11 mouse cellular contexts compared by ENCODE assay signal in genomic region chr6:51743105-51743660, GRCm38 (mm10).
DNase-seq lines count a peak whose midpoint lies in the region; ATAC-seq lines count a peak whose summit lies in the region.
"Had no signal": no experiment of that assay in that cellular context is flagged by ENCODE, and none has a peak within 500 bp of the region (broad histone marks: within the 10 kb centered on the region; RNA-seq: fewer than 3 reads in every experiment).

No protein-coding gene starts in this region.

- H3K9me3 ChIP-seq in heart, embryonic 15.5 days (replicated peaks), result no peaks in the 10 kb centered on the region
- H3K9me3 ChIP-seq in lung, embryonic 16.5 days (ENCODE audit: control insufficient read depth, low read length), result no peaks in the 10 kb centered on the region
- H3K9me3 ChIP-seq in hindbrain, embryonic 15.5 days, result no peaks in the 10 kb centered on the region
- no peaks in the 10 kb centered on the region for H3K9me3 ChIP-seq in stomach, embryonic 14.5 days (ENCODE audit: control insufficient read depth, low read depth, low read length)
- H3K9me3 ChIP-seq: liver, embryonic 13.5 days had no signal

- DNase-seq in heart, postnatal 4 days, result no peak
- DNase-seq in lung, adult 18-20 months, result no peak
- no peak for DNase-seq in left cerebral cortex, adult 9 months (ENCODE audit: low spot score in 2 of 2)
- DNase-seq: gastrocnemius, postnatal 14 days; kidney, postnatal 36 days; liver, embryonic 13.5 days; thymus, postnatal 36 days had no signal

- H3K4me1 ChIP-seq in heart, embryonic 15.5 days (replicated peaks), result 0 out of 2 replicates have a peak, but pooled peaks cover 3% of the 10 kb centered on the region
- no peaks in the 10 kb centered on the region for H3K4me1 ChIP-seq in lung, embryonic 16.5 days (replicated peaks; ENCODE audit: control insufficient read depth, insufficient read depth, low read length)
- peaks cover 32% of the 10 kb centered on the region for H3K4me1 ChIP-seq in hindbrain, embryonic 15.5 days (replicated peaks)
- no peaks in the 10 kb centered on the region; the same call in 1 of the 2 replicates for H3K4me1 ChIP-seq in stomach, embryonic 14.5 days (ENCODE audit: control insufficient read depth, insufficient read depth, low read length)
- H3K4me1 ChIP-seq: liver, embryonic 13.5 days had no signal

- no peak overlapping the region for H3K9ac ChIP-seq in heart, embryonic 15.5 days
- 0 out of 2 replicates have a peak overlapping the region, but pooled peaks have one; percentile 26 for H3K9ac ChIP-seq in lung, embryonic 16.5 days (ENCODE audit: low read length)
- no peak overlapping the region for H3K9ac ChIP-seq in hindbrain, embryonic 15.5 days
- H3K9ac ChIP-seq in stomach, embryonic 14.5 days (replicated peaks; ENCODE audit: low read depth, low read length), result no peak overlapping the region
- H3K9ac ChIP-seq: liver, embryonic 13.5 days had no signal

- 52% methylated on average over 15 of the region's 15 CpGs for WGBS in heart, embryonic 15.5 days
- 31% methylated on average over 15 of the region's 15 CpGs for WGBS in lung, embryonic 16.5 days
- WGBS in hindbrain, embryonic 15.5 days, result 40% methylated on average over 15 of the region's 15 CpGs
- WGBS in stomach, embryonic 14.5 days, result 40% methylated on average over 15 of the region's 15 CpGs

- peak overlapping the region; percentile 43 for H3K4me2 ChIP-seq in heart, embryonic 15.5 days
- peak overlapping the region; percentile 43 for H3K4me2 ChIP-seq in lung, embryonic 16.5 days (ENCODE audit: low read depth, low read length)
- peak overlapping the region; percentile 21; the same call in 1 of the 2 replicates for H3K4me2 ChIP-seq in hindbrain, embryonic 15.5 days
- H3K4me2 ChIP-seq in stomach, embryonic 14.5 days (replicated peaks; ENCODE audit: low read depth, low read length), result peak overlapping the region; percentile 21; the same call in 1 of the 2 replicates
- H3K4me2 ChIP-seq: liver, embryonic 13.5 days had no signal

- no peaks in the 10 kb centered on the region for H3K36me3 ChIP-seq in heart, embryonic 15.5 days
- no peaks in the 10 kb centered on the region for H3K36me3 ChIP-seq in lung, embryonic 16.5 days (ENCODE audit: control insufficient read depth, insufficient read depth, low read length)
- no peaks in the 10 kb centered on the region for H3K36me3 ChIP-seq in hindbrain, embryonic 15.5 days
- no peaks in the 10 kb centered on the region for H3K36me3 ChIP-seq in stomach, embryonic 14.5 days (ENCODE audit: control insufficient read depth, insufficient read depth, low read length)
- H3K36me3 ChIP-seq: liver, embryonic 13.5 days had no signal

- no peak for ATAC-seq in heart, embryonic 15.5 days (replicated peaks; ENCODE audit: insufficient number of reproducible peaks, insufficient read depth, low FRiP score, low read depth)
- ATAC-seq in lung, embryonic 16.5 days (ENCODE audit: low read depth), result no peak
- ATAC-seq in hindbrain, embryonic 15.5 days (ENCODE audit: low FRiP score, low read depth), result no peak
- ATAC-seq in stomach, embryonic 14.5 days (ENCODE audit: insufficient number of reproducible peaks, insufficient read depth, low FRiP score, low read depth), result no peak

- H3K4me3 ChIP-seq in heart, embryonic 15.5 days, result peak overlapping the region; percentile 11; the same call in 1 of the 2 replicates
- H3K4me3 ChIP-seq in lung, embryonic 16.5 days (ENCODE audit: low read length), result peak overlapping the region; percentile 30
- H3K4me3 ChIP-seq in hindbrain, embryonic 15.5 days, result no peak overlapping the region
- no peak overlapping the region for H3K4me3 ChIP-seq in stomach, embryonic 14.5 days (ENCODE audit: low read depth, low read length)
- H3K4me3 ChIP-seq: liver, embryonic 13.5 days had no signal

- no peaks in the 10 kb centered on the region for H3K27me3 ChIP-seq in heart, embryonic 15.5 days
- no peaks in the 10 kb centered on the region for H3K27me3 ChIP-seq in lung, embryonic 16.5 days (ENCODE audit: control insufficient read depth, insufficient read depth, low read depth, low read length)
- no peaks in the 10 kb centered on the region for H3K27me3 ChIP-seq in hindbrain, embryonic 15.5 days
- no peaks in the 10 kb centered on the region for H3K27me3 ChIP-seq in stomach, embryonic 14.5 days (ENCODE audit: control insufficient read depth, insufficient read depth, low read length)
- H3K27me3 ChIP-seq: liver, embryonic 13.5 days had no signal

- no peak overlapping the region for H3K27ac ChIP-seq in heart, embryonic 15.5 days
- no peak overlapping the region for H3K27ac ChIP-seq in lung, embryonic 16.5 days (ENCODE audit: low read length)
- peak overlapping the region; percentile 52 for H3K27ac ChIP-seq in hindbrain, embryonic 15.5 days (replicated peaks)
- no peak overlapping the region for H3K27ac ChIP-seq in stomach, embryonic 14.5 days (ENCODE audit: low read length)
- H3K27ac ChIP-seq: liver, embryonic 13.5 days had no signal

Comparison
In these comparisons a context has a peak if more than half of its experiments do, and no peak if none do; other contexts are left out.
1. H3K4me3 ChIP-seq: peak in heart, embryonic 15.5 days (single experiment) and lung, embryonic 16.5 days (single experiment); none in hindbrain, embryonic 15.5 days (single experiment) and stomach, embryonic 14.5 days (single experiment).
2. Peak in every context shown above with its lines, with median percentiles within 50 percentile points of each other: H3K4me2 ChIP-seq.